Mouse (Mus musculus) thymus, adult 2 months (tissue): ENCODE results near the gene Olfr18.

Experiments used
- CTCF ChIP-seq: fragments of 200-500 bp; IDR thresholded peaks from 2 replicates; pipeline ENCODE4 v1.5.1; 2012; ENCODE audit warnings: mild to moderate bottlenecking, control low read depth, low read length, moderate library complexity, borderline replicate concordance; ENCODE audit not compliant: control insufficient read depth, poor library complexity, insufficient read depth; ENCODE audit errors: extremely low read depth
- POLR2A ChIP-seq: fragments of 200-500 bp; IDR thresholded peaks from 2 replicates; pipeline ENCODE4 v1.6.1; 2012; ENCODE audit warnings: mild to moderate bottlenecking, low read length, control low read depth, moderate library complexity; ENCODE audit not compliant: control insufficient read depth, poor library complexity, insufficient read depth; ENCODE audit errors: extremely low read depth

DNA sequence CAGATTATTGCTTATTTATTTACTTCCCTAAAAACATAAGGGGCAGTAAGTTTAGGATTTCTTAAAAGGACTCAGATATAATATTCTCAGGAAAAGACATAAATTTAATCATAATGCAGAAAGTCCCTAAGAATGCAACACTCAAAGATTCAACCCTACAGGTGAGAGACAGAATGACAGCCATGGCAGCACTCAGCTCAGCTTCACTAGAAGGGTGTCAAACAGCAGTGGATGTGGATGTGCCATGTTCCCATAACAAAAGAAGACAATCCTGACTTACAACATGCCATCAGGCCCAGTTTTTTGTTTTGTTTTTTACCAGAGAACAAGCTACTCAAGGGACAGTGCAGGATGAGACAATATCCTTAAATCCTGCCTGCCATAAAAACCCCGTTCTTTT is 38.8 kb upstream of the Olfr18 start:
- no peak for TF ChIP-seq CTCF
- no peak for TF ChIP-seq POLR2A
